Mouse (Mus musculus) limb, embryonic 14.5 days (tissue): ENCODE data around the gene Hist1h3f. TPM values are rescaled to one million over a fixed set of nuclear protein-coding genes. Genes with fewer than 3 reads are reported as not detected.
"Not testable (repeated sequence)": the region's sequence is repeated elsewhere in the genome, so short reads cannot be mapped to it uniquely, and the experiment has no call there.

Experiments
- ATAC-seq: fragments of 200-750 bp; cut with Nextera tagmentation; 2 replicates; pipeline ENCODE4 v1.8.0; 2017; ENCODE audit warnings: low read depth, moderate number of reproducible peaks, moderate TSS enrichment; ENCODE audit not compliant: low FRiP score
- DNase-seq: peaks from one replicate; pipeline ENCODE4 v3.0.0-alpha.2; 2015; ENCODE audit warnings: low spot score
- H3K27ac ChIP-seq: fragments of 300-500 bp; sonication (generic); replicated peaks from 2 replicates; pipeline ENCODE4 v1.5.1; 2014; ENCODE audit warnings: low read depth, mild to moderate bottlenecking, low read length, moderate library complexity, mixed read lengths
- H3K27me3 ChIP-seq: fragments of 300-500 bp; sonication (generic); 2 replicates; pipeline ENCODE4 v1.6.1; 2014; ENCODE audit warnings: low read length, mixed read lengths; ENCODE audit not compliant: control insufficient read depth, insufficient read depth
- H3K36me3 ChIP-seq: fragments of 300-500 bp; sonication (generic); 2 replicates; pipeline ENCODE4 v1.6.1; 2014; ENCODE audit warnings: mild to moderate bottlenecking, low read length, moderate library complexity, mixed read lengths; ENCODE audit not compliant: control insufficient read depth, insufficient read depth
- H3K4me1 ChIP-seq: fragments of 300-500 bp; sonication (generic); 2 replicates; pipeline ENCODE4 v1.6.1; 2014; ENCODE audit warnings: antibody characterized with exemption, low read length, mixed read lengths; ENCODE audit not compliant: control insufficient read depth, insufficient read depth
- H3K4me2 ChIP-seq: fragments of 300-500 bp; sonication (generic); replicated peaks from 2 replicates; pipeline ENCODE4 v1.6.1; 2014; ENCODE audit warnings: low read depth, mild to moderate bottlenecking, low read length, moderate library complexity; ENCODE audit not compliant: severe bottlenecking
- H3K4me3 ChIP-seq: fragments of 300-500 bp; sonication (generic); replicated peaks from 2 replicates; pipeline ENCODE4 v1.5.1; 2014; ENCODE audit warnings: low read length
- H3K9ac ChIP-seq: fragments of 300-500 bp; sonication (generic); 2 replicates; pipeline ENCODE4 v1.6.1; 2014; ENCODE audit warnings: mild to moderate bottlenecking, low read depth, low read length, moderate library complexity; ENCODE audit not compliant: severe bottlenecking
- H3K9me3 ChIP-seq: fragments of 300-500 bp; sonication (generic); 2 replicates; pipeline ENCODE4 v1.6.1; 2016; ENCODE audit warnings: low read length; ENCODE audit not compliant: control insufficient read depth
- POLR2A ChIP-seq: fragments of 200-500 bp; IDR thresholded peaks from 2 replicates; pipeline ENCODE4 v1.8.0; 2012; ENCODE audit warnings: inconsistent platforms, mild to moderate bottlenecking, moderate library complexity, borderline replicate concordance; ENCODE audit not compliant: insufficient read depth, insufficient read length; ENCODE audit errors: extremely low read depth
- WGBS: fragments of 180-500 bp; shearing (Covaris S2); extraction: QIAGEN DNeasy Blood & Tissue Kit; methylation state at CpG from one replicate; pipeline ENCODE4 v1.1.7; 2014; 5-methylcytosine and 5-hydroxymethylcytosine counted together
- polyA plus RNA-seq, 2 experiments: library from polyadenylated mRNA; depleted of rRNA in 1 of 2; stranded (reverse) in 1 of 2; unstranded in 1 of 2; fragments of >200 nt; fragmentation: Nextera tagmentation in 1 of 2; extraction: Ambion mirVana in 1 of 2; gene quantifications; 2 replicates each; pipeline versions ENCODE4 v1.2.1 to v1.2.3; 2012 to 2014

Gene Hist1h3f
- polyA plus RNA-seq, 2 experiments = 0.65 to 4.1 TPM

DNA sequence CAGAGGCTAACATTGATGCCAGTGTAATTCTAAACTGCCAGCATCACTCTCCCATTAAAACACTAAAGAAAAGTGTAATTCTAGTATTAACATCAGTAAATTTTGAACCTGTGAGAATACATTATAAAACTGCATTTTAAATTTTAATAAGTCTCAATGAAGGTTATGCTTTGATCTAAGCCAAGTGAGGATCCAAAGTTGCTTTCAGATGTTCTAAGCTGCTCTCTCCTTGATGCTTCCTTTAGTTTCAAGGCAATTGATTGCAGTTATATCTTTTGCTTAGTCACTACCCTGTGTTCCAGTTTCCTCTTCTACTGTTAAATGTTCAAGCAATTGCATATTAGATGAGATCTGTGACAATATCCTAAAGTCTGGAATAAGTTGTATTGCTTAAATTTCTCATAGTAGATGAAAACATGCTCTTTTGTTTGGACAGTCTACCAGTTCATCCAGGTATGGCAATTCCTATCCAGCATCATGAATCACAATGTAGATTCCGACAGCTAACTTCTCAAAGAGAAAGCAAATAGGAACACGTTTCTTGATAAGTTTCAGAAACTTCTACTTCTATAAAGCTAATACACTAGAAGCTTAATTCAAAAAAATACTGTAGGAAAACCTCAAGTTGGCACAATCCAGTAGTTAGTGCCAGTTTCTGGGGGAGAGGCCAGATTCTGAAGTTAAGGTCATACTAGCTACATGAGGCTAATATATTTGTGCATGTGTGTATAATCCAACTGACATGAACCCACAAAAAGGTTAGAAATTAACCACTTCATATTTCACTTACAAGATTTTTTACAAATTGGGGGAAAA is 28.6 kb downstream of the Hist1h3f start:
- H3K4me1 ChIP-seq = peaks cover 21% of the 10 kb centered on the region
- H3K4me2 ChIP-seq = peak overlapping the region; percentile 56
- no peaks in the 10 kb centered on the region for H3K36me3 ChIP-seq
- H3K27ac ChIP-seq = peak overlapping the region; percentile 93
- peak overlapping the region; percentile 40 for H3K4me3 ChIP-seq
- WGBS = 34% methylated on average over 2 of the region's 2 CpGs
- peak overlapping the region; percentile 57 for H3K9ac ChIP-seq
- ATAC-seq = no peak
- H3K9me3 ChIP-seq = no peaks in the 10 kb centered on the region
- DNase-seq = no peak
- TF ChIP-seq POLR2A = no peak
- no peaks in the 10 kb centered on the region for H3K27me3 ChIP-seq

DNA sequence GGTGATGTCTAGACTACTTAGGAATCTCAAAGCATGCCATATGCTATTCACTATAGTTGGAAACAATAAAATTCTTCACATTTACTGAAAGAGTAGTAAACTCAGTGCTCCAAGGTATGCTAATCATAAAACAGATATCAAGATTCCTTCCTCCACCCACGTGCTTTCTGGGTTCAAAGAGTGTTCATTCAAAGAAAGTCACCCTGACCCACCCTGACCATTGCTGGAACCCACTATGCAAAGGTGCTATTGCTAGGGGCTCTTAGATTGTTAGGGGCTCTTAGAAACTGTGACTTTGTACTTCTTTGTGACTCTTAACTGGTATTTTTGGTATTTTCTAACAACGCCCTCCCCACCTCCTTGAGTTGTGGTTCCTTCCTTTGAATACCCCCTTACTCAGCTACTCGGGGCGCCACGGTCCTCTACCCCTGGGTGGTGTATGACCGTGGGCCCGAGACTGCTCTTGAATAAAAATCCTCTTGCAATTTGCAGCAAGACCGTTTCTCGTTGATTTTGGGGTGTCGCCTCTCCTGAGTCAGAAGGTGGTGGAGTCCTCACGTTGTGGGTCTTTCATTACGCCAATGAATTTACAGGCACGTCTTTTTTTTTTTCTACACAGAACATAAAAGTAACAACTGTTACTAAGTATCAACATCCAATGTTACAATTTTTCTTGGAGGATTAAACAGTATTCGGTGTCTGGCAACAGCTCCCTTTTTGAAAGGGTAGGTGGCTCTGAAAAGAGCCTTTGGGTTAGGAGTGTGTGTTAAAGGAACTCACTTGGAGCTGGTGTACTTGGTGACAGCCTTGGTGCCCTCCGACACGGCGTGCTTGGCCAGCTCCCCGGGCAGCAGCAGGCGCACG is 29.4 kb downstream of the Hist1h3f start:
- Histone ChIP-seq H3K4me3 (peak overlapping the region; percentile 40), H3K27ac (peak overlapping the region; percentile 93), H3K4me2 (peak overlapping the region; percentile 56), H3K4me1 (peaks cover 21% of the 10 kb centered on the region), H3K9ac (peak overlapping the region; percentile 57)
- not testable (repeated sequence) for ATAC-seq, H3K9me3 ChIP-seq, H3K36me3 ChIP-seq, DNase-seq, H3K27me3 ChIP-seq
- 7% methylated on average over 18 of the region's 20 CpGs for WGBS

DNA sequence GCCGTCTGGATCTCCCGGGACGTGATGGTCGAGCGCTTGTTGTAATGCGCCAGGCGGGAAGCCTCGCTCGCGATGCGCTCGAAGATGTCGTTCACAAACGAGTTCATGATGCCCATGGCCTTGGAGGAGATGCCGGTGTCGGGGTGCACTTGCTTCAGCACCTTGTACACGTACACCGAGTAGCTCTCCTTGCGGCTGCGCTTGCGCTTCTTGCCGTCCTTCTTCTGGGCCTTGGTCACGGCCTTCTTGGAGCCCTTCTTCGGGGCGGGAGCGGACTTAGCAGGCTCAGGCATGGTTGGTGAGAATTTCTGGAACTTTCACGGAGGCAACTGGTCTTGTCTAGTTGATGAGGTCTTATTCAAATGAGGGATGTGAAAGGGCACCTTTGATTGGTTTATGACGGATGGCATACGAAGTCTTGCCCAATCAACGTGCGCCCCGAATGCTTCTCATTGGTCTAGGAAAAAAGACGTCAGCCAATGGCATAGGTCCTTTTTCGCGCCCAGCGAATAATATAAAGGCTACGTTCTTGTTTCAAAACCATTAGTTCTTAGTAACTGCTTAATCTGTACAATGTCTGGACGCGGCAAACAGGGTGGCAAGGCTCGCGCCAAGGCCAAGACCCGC is 30.2 kb downstream of the Hist1h3f start, which contains the start of the genes Hist1h2bf and Hist1h2ad:
Gene Hist1h2bf, minus strand, starts transcription at position 299 of the 627 bp plus-strand sequence.
Gene Hist1h2ad, plus strand, starts transcription at position 484 of the 627 bp plus-strand sequence.
- Histone ChIP-seq H3K4me3 (peak within 1 kb of the TSS; percentile 40), H3K4me2 (peak within 1 kb of the TSS; percentile 63), H3K27ac (peak within 1 kb of the TSS; percentile 93), H3K9ac (peak within 1 kb of the TSS; percentile 58), H3K4me1 (peaks cover 21% of the 10 kb centered on the region)
- 0% methylated on average over 29 of the region's 42 CpGs for WGBS
- not testable (repeated sequence) for H3K27me3 ChIP-seq, H3K36me3 ChIP-seq, H3K9me3 ChIP-seq
- peak; percentile 31; the same call in 1 of the 2 replicates for TF ChIP-seq POLR2A
- ATAC-seq (peak; percentile 87), DNase-seq (peak; percentile 100)

DNA sequence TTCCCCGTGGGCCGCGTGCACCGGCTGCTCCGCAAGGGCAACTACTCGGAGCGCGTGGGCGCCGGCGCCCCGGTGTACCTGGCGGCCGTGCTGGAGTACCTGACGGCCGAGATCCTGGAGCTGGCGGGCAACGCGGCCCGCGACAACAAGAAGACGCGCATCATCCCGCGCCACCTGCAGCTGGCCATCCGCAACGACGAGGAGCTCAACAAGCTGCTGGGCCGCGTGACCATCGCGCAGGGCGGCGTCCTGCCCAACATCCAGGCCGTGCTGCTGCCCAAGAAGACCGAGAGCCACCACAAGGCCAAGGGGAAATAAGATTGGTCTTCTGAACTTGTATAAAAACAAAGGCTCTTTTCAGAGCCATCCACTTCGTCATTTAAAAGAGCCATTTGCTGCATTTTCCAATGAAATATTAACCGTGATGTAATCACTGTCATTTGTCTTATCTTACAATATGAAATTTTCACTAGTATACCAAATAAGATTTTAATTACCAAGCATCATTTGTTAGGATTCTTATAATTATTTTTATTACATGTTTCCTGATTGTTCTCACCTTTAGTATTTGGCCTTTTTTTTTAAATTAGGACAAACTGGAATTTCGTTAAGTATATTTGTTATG is 30.8 kb downstream of the Hist1h3f start:
- not testable (repeated sequence) for DNase-seq, H3K9me3 ChIP-seq, H3K36me3 ChIP-seq, ATAC-seq, H3K27me3 ChIP-seq
- Histone ChIP-seq H3K4me1 (peaks cover 21% of the 10 kb centered on the region), H3K27ac (peak overlapping the region; percentile 93), H3K4me2 (peak overlapping the region; percentile 63), H3K4me3 (peak overlapping the region; percentile 40), H3K9ac (peak overlapping the region; percentile 58)
- TF ChIP-seq POLR2A = 0 out of 2 replicates have a peak, but pooled peaks have one; percentile 55
- WGBS = under 1% methylated on average over 5 of the region's 39 CpGs
